Comparison of ENCODE assay signal across 8 mouse cellular contexts in genomic region chr13:21362621-21363248, GRCm38 (mm10). TPM values are rescaled to one million over a fixed set of nuclear protein-coding genes. Genes with fewer than 3 reads are reported as not detected.
DNase-seq lines count a peak whose midpoint lies in the region; ATAC-seq and TF ChIP-seq lines count a peak whose summit lies in the region.

TSS of gene Zscan12 (plus strand) at chr13:21362820.

- peak; percentile 99 for ATAC-seq in forebrain, embryonic 12.5 days (ENCODE audit: low FRiP score)
- peak; percentile 99 for ATAC-seq in heart, postnatal 0 days (ENCODE audit: insufficient read depth, low read depth)
- ATAC-seq in liver, embryonic 16.5 days (ENCODE audit: low read depth): peak; percentile 100
- peak; percentile 99 for ATAC-seq in neural tube, embryonic 13.5 days (ENCODE audit: low read depth)

- peak within 1 kb of the TSS; percentile 87 for H3K4me3 ChIP-seq in E14TG2a.4 (replicated peaks; ENCODE audit: low read length)
- H3K4me3 ChIP-seq in forebrain, embryonic 12.5 days (replicated peaks): peak within 1 kb of the TSS; percentile 82
- peak within 1 kb of the TSS; percentile 81 for H3K4me3 ChIP-seq in heart, postnatal 0 days (ENCODE audit: low read depth, low read length)
- H3K4me3 ChIP-seq in liver, embryonic 16.5 days (ENCODE audit: low read depth, low read length): peak within 1 kb of the TSS; percentile 94
- H3K4me3 ChIP-seq in neural tube, embryonic 13.5 days: peak within 1 kb of the TSS; percentile 59
- peak within 1 kb of the TSS; percentile 93 for H3K4me3 ChIP-seq in testis, adult 2 months (ENCODE audit: control insufficient read depth, low read depth, low read length)

- peaks cover 23% of the 10 kb centered on the region for H3K4me1 ChIP-seq in E14TG2a.4 (replicated peaks; ENCODE audit: low read depth, low read length)
- peaks cover 19% of the 10 kb centered on the region for H3K4me1 ChIP-seq in forebrain, embryonic 12.5 days
- peaks cover 19% of the 10 kb centered on the region; the same call in 1 of the 2 replicates for H3K4me1 ChIP-seq in heart, postnatal 0 days (ENCODE audit: control insufficient read depth, insufficient read depth)
- H3K4me1 ChIP-seq in liver, embryonic 16.5 days (ENCODE audit: control insufficient read depth, low read depth, low read length): peaks cover 7% of the 10 kb centered on the region
- H3K4me1 ChIP-seq in neural tube, embryonic 13.5 days (replicated peaks): peaks cover 28% of the 10 kb centered on the region
- peaks cover 3% of the 10 kb centered on the region; the same call in 1 of the 2 replicates for H3K4me1 ChIP-seq in testis, adult 2 months (ENCODE audit: control insufficient read depth, insufficient read depth, low read length)

- H3K27me3 ChIP-seq in E14TG2a.4 (ENCODE audit: insufficient read depth, low read length): no peaks in the 10 kb centered on the region
- H3K27me3 ChIP-seq in forebrain, embryonic 12.5 days: peaks cover 13% of the 10 kb centered on the region
- no peaks in the 10 kb centered on the region for H3K27me3 ChIP-seq in heart, postnatal 0 days (ENCODE audit: control insufficient read depth, insufficient read depth, low read length)
- H3K27me3 ChIP-seq in liver, embryonic 16.5 days (ENCODE audit: control insufficient read depth, insufficient read depth, low read depth, low read length): no peaks in the 10 kb centered on the region
- H3K27me3 ChIP-seq in neural tube, embryonic 13.5 days: peaks cover 4% of the 10 kb centered on the region; the same call in 1 of the 2 replicates
- H3K27me3 ChIP-seq in testis, adult 2 months (ENCODE audit: control insufficient read depth, insufficient read depth, low read length): no peaks in the 10 kb centered on the region

- H3K4me2 ChIP-seq in forebrain, embryonic 12.5 days: peak within 1 kb of the TSS; percentile 64
- peak within 1 kb of the TSS; percentile 72 for H3K4me2 ChIP-seq in heart, postnatal 0 days (ENCODE audit: low read depth, low read length)
- peak within 1 kb of the TSS; percentile 76 for H3K4me2 ChIP-seq in liver, embryonic 16.5 days (ENCODE audit: low read depth, low read length)
- peak within 1 kb of the TSS; percentile 60 for H3K4me2 ChIP-seq in neural tube, embryonic 13.5 days

- WGBS in forebrain, embryonic 12.5 days: under 1% methylated on average over 29 of the region's 29 CpGs
- WGBS in heart, postnatal 0 days: under 1% methylated on average over 29 of the region's 29 CpGs
- under 1% methylated on average over 29 of the region's 29 CpGs for WGBS in liver, embryonic 16.5 days (ENCODE audit: insufficient replicate concordance)
- WGBS in neural tube, embryonic 13.5 days: 1% methylated on average over 29 of the region's 29 CpGs

- peak within 1 kb of the TSS; percentile 75 for H3K27ac ChIP-seq in forebrain, embryonic 12.5 days
- peak within 1 kb of the TSS; percentile 82 for H3K27ac ChIP-seq in heart, postnatal 0 days (ENCODE audit: low read depth)
- peak within 1 kb of the TSS; percentile 59 for H3K27ac ChIP-seq in liver, embryonic 16.5 days (ENCODE audit: low read length)
- peak within 1 kb of the TSS; percentile 57 for H3K27ac ChIP-seq in neural tube, embryonic 13.5 days (replicated peaks)
- peak within 1 kb of the TSS; percentile 71 for H3K27ac ChIP-seq in testis, adult 2 months (ENCODE audit: control insufficient read depth, insufficient read depth, low read depth, low read length)

- peak; percentile 88 for DNase-seq in c-Kit-positive CD71-positive TER-119-positive erythroid progenitor cells, embryonic 14.5 days (ENCODE audit: low spot score)
- peak; percentile 96 for DNase-seq in heart, postnatal 0 days (ENCODE audit: low spot score)
- peak; percentile 89 to 94 for DNase-seq in kidney, postnatal 4 days

- H3K9me3 ChIP-seq in E14TG2a.4 (ENCODE audit: low read length): no peaks in the 10 kb centered on the region
- H3K9me3 ChIP-seq in forebrain, embryonic 12.5 days: no peaks in the 10 kb centered on the region
- H3K9me3 ChIP-seq in heart, postnatal 0 days (replicated peaks; ENCODE audit: control insufficient read depth, low read length): no peaks in the 10 kb centered on the region
- H3K9me3 ChIP-seq in liver, embryonic 16.5 days (replicated peaks; ENCODE audit: control insufficient read depth, low read length): no peaks in the 10 kb centered on the region
- no peaks in the 10 kb centered on the region for H3K9me3 ChIP-seq in neural tube, embryonic 13.5 days

- peak; percentile 71 for TF ChIP-seq POLR2A in testis, adult 2 months (IDR thresholded peaks at IDR 0.05; ENCODE audit: control insufficient read depth, low read depth, low read length)

- peak within 1 kb of the TSS; percentile 89 for H3K9ac ChIP-seq in forebrain, embryonic 12.5 days
- peak within 1 kb of the TSS; percentile 83 for H3K9ac ChIP-seq in heart, postnatal 0 days (replicated peaks; ENCODE audit: low read depth, low read length)
- H3K9ac ChIP-seq in liver, embryonic 16.5 days (ENCODE audit: low read depth, low read length): peak within 1 kb of the TSS; percentile 86
- H3K9ac ChIP-seq in neural tube, embryonic 13.5 days: peak within 1 kb of the TSS; percentile 80

- no peak for TF ChIP-seq CTCF in E14TG2a.4 (conservative IDR thresholded peaks at IDR 0.05; ENCODE audit: low read length)
- TF ChIP-seq CTCF in heart, postnatal 0 days (IDR thresholded peaks at IDR 0.05; ENCODE audit: low read depth): no peak
- no peak for TF ChIP-seq CTCF in testis, adult 2 months (IDR thresholded peaks at IDR 0.05; ENCODE audit: control insufficient read depth, insufficient read depth, insufficient replicate concordance, low read depth, low read length)

- H3K36me3 ChIP-seq in E14TG2a.4 (ENCODE audit: insufficient read depth, low read length): peaks cover 31% of the 10 kb centered on the region
- peaks cover 9% of the 10 kb centered on the region for H3K36me3 ChIP-seq in forebrain, embryonic 12.5 days (replicated peaks)
- H3K36me3 ChIP-seq in heart, postnatal 0 days (replicated peaks; ENCODE audit: control insufficient read depth, insufficient read depth, low read length): peaks cover 6% of the 10 kb centered on the region
- H3K36me3 ChIP-seq in liver, embryonic 16.5 days (ENCODE audit: control insufficient read depth, insufficient read depth): no peaks in the 10 kb centered on the region
- peaks cover 11% of the 10 kb centered on the region for H3K36me3 ChIP-seq in neural tube, embryonic 13.5 days
- no peaks in the 10 kb centered on the region for H3K36me3 ChIP-seq in testis, adult 2 months (ENCODE audit: control insufficient read depth, insufficient read depth, low read length)

- peak; percentile 43; the same call in 1 of the 2 replicates for TF ChIP-seq EP300 in heart, postnatal 0 days (IDR thresholded peaks at IDR 0.05; ENCODE audit: low read depth)

RNA-seq across cellular contexts. Expression of gene Zscan12, which starts in this region (rescaled TPM):
- polyA plus RNA-seq in forebrain, embryonic 12.5 days (2016; fragmentation: Nextera tagmentation; extraction: Ambion mirVana): 20.1 and 20.2 TPM in 2 replicates
- 3.6 and 7.8 TPM in 2 replicates for total RNA-seq in heart, postnatal 0 days (2014; rRNA removed; ENCODE audit: low replicate concordance)
- 5.2 TPM in 2 replicates for polyA plus RNA-seq in heart, postnatal 0 days (2015; fragmentation: Nextera tagmentation; extraction: Ambion mirVana)
- 2.7 and 2.9 TPM in 2 replicates for polyA plus RNA-seq in liver, embryonic 16.5 days (2015; fragmentation: Nextera tagmentation; extraction: Ambion mirVana)
- polyA plus RNA-seq in neural tube, embryonic 13.5 days (2015; fragmentation: Nextera tagmentation; extraction: Ambion mirVana): 13.8 and 14.4 TPM in 2 replicates
- 14.6 and 15.3 TPM in 2 replicates for polyA plus RNA-seq in testis, adult 2 months (2012; rRNA removed)

Comparison
In these comparisons a context has a peak if more than half of its experiments do, and no peak if none do; other contexts are left out.
1. Peak in every context shown above with its lines: DNase-seq, ATAC-seq, H3K4me3 ChIP-seq and H3K27ac ChIP-seq.